Mouse (Mus musculus): ENCODE measurements at regions not wholly inside any gene's neighbourhood (a gene's known extent, or its start where the extent isn't known, plus 50 kb on each side); places are given as distances from the start of the nearest gene placed in this dataset.

DNA sequence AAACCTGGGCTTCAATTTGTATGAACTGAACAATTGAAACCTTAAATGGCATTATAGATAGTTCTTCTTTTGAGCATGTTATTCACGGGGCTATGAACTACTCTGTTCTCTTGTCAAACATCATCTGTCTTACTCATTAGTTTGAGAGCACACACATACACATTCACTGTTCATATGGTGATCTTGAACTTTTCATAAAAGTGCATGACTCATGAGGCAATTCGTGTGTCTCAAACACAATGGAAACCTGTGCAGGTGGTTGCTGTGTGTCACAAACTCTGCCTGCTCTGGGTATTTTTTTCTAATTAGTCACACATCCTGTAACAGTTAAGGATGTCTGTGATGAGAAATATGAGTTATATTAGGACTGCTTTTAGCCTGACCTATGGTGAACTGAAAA lies 79.8 kb upstream of the Itprid2 start:
- TF ChIP-seq CTCF (IDR thresholded peaks at IDR 0.05; ENCODE audit: extremely low read depth, insufficient read depth, insufficient read length, insufficient replicate concordance) (no peak), POLR2A (IDR thresholded peaks at IDR 0.05; ENCODE audit: low read depth, low read length) (no peak)

All from spleen, adult 2 months (tissue).